Mouse (Mus musculus): ENCODE measurements around the gene Gne.

Gne gene

GRCm38 (mm10) chr4:44024241-44024640, 59.7 kb downstream of the Gne start:
- DNase-seq (ENCODE audit: low spot score) = no peak

- DNase-seq (ENCODE audit: low spot score) = no peak
Observed at GRCm38 (mm10) chr4:44023681-44024080, 60.3 kb downstream of the Gne start.

GRCm38 (mm10) chr4:44022766-44023165, 61.2 kb downstream of the Gne start:
- DNase-seq (ENCODE audit: low spot score) = no peak

- DNase-seq (ENCODE audit: low spot score) = no peak
Observed at GRCm38 (mm10) chr4:44022323-44022722, 61.7 kb downstream of the Gne start.

GRCm38 (mm10) chr4:44016791-44017190, 67.2 kb downstream of the Gne start:
- DNase-seq (ENCODE audit: low spot score) = no peak

GRCm38 (mm10) chr4:44016071-44016470, 67.9 kb downstream of the Gne start:
- DNase-seq (ENCODE audit: low spot score) = no peak

GRCm38 (mm10) chr4:44013391-44014070, 70.4 kb downstream of the Gne start:
- DNase-seq (ENCODE audit: low spot score) = no peak

- peak; percentile 88 for DNase-seq (ENCODE audit: low spot score)
Observed at GRCm38 (mm10) chr4:44012376-44013367, 71.3 kb downstream of the Gne start.

- DNase-seq (ENCODE audit: low spot score) = no peak
Observed at GRCm38 (mm10) chr4:44011799-44012198, 72.2 kb downstream of the Gne start.

- DNase-seq (ENCODE audit: low spot score) = no peak
Observed at GRCm38 (mm10) chr4:44010893-44011292, 73.1 kb downstream of the Gne start.

GRCm38 (mm10) chr4:44010176-44010575, 73.8 kb downstream of the Gne start:
- DNase-seq (ENCODE audit: low spot score) = no peak

- DNase-seq (ENCODE audit: low spot score) = no peak
Observed at GRCm38 (mm10) chr4:44004623-44005409, 79.2 kb downstream of the Gne start.

- no peak for DNase-seq (ENCODE audit: low spot score)
Observed at GRCm38 (mm10) chr4:44004126-44004525, 79.9 kb downstream of the Gne start, which contains the start of gene Clta. Gene Clta, plus strand, starts transcription at chr4:44004452.

- no peak for DNase-seq (ENCODE audit: low spot score)
Observed at GRCm38 (mm10) chr4:44003622-44004021, 80.4 kb downstream of the Gne start.

- no peak for DNase-seq (ENCODE audit: low spot score)
Observed at GRCm38 (mm10) chr4:43994342-43994741, 89.6 kb downstream of the Gne start.

- DNase-seq (ENCODE audit: low spot score) = no peak
Observed at GRCm38 (mm10) chr4:43993072-43993471, 90.9 kb downstream of the Gne start.

- no peak for DNase-seq (ENCODE audit: low spot score)
Observed at GRCm38 (mm10) chr4:43988976-43989375, 95.0 kb downstream of the Gne start.

- DNase-seq (ENCODE audit: low spot score) = no peak
Observed at GRCm38 (mm10) chr4:43984326-43984725, 99.7 kb downstream of the Gne start.

Measured in layer of hippocampus, adult 9-10 months (tissue).